Mouse (Mus musculus): ENCODE data around the gene Cnot4. TPM values are rescaled to one million over a fixed set of nuclear protein-coding genes. Genes with fewer than 3 reads are reported as not detected.

Gene Cnot4
- total RNA-seq, 2 experiments from 2014 or later = 22.5 to 24.5 TPM

Other genes starting within 250 kb of the Cnot4 start
- 10 to 100 TPM; 18.3 to 20.7 TPM for gene Wdr91, start 222.8 kb downstream of the Cnot4 start, total RNA-seq (2021)
- gene Stra8, start 213.6 kb downstream of the Cnot4 start, total RNA-seq (2021) = not detected
- under 1 TPM; 0.42 to 0.43 TPM for gene Slc23a4, start 145.3 kb downstream of the Cnot4 start, total RNA-seq (2021)
- 10 to 100 TPM; 24.2 to 27.3 TPM for gene Nup205, start 43.7 kb upstream of the Cnot4 start, total RNA-seq (2021)
- gene Slc13a4, start 174.4 kb upstream of the Cnot4 start, total RNA-seq (2021) = under 1 TPM; 0.12 TPM
- 1 to 10 TPM in 1 of 2 experiments, under 1 TPM in 1; 0.74 to 1.3 TPM for gene Fam180a, start 192.4 kb upstream of the Cnot4 start, total RNA-seq (2021)